Mouse (Mus musculus) limb, embryonic 15.5 days (tissue): ENCODE measurements around the gene G2e3. TPM values are rescaled to one million over a fixed set of nuclear protein-coding genes. Genes with fewer than 3 reads are reported as not detected.

Experiments used
- ATAC-seq: fragments of 200-750 bp; cut with Nextera tagmentation; 2 replicates; pipeline ENCODE4 v1.8.0; 2017; ENCODE audit warnings: low read depth, moderate TSS enrichment; ENCODE audit not compliant: insufficient number of reproducible peaks, low FRiP score, low TSS enrichment
- H3K27ac ChIP-seq: fragments of 300-500 bp; sonication (generic); 2 replicates; pipeline ENCODE4 v1.5.1; 2015; ENCODE audit warnings: moderate library complexity, mild to moderate bottlenecking, inconsistent platforms
- H3K27me3 ChIP-seq: fragments of 300-500 bp; sonication (generic); 2 replicates; pipeline ENCODE4 v1.6.1; 2015; ENCODE audit warnings: inconsistent platforms
- H3K36me3 ChIP-seq: fragments of 300-500 bp; sonication (generic); 2 replicates; pipeline ENCODE4 v1.6.1; 2015; ENCODE audit warnings: inconsistent platforms
- H3K4me1 ChIP-seq: fragments of 300-500 bp; sonication (generic); 2 replicates; pipeline ENCODE4 v1.6.1; 2015; ENCODE audit warnings: inconsistent platforms
- H3K4me2 ChIP-seq: fragments of 300-500 bp; sonication (generic); 2 replicates; pipeline ENCODE4 v1.6.1; 2015; ENCODE audit warnings: mild to moderate bottlenecking, inconsistent platforms
- H3K4me3 ChIP-seq: fragments of 300-500 bp; sonication (generic); 2 replicates; pipeline ENCODE4 v1.5.1; 2015; ENCODE audit warnings: mild to moderate bottlenecking, inconsistent platforms
- H3K9ac ChIP-seq: fragments of 300-500 bp; sonication (generic); 2 replicates; pipeline ENCODE4 v1.6.1; 2015; ENCODE audit warnings: inconsistent platforms
- H3K9me3 ChIP-seq: fragments of 300-500 bp; sonication (generic); 2 replicates; pipeline ENCODE4 v1.6.1; 2016; ENCODE audit warnings: inconsistent platforms
- WGBS: fragments of 180-500 bp; shearing (Covaris S2); methylation state at CpG from one replicate; pipeline ENCODE4 v1.1.7; 2015; 5-methylcytosine and 5-hydroxymethylcytosine counted together
- polyA plus RNA-seq: library from polyadenylated mRNA; unstranded; fragments of >200 nt; fragmentation: Nextera tagmentation; extraction: Ambion mirVana; gene quantifications from 2 replicates; pipeline ENCODE4 v1.2.1, GENCODE M21; 2015

Gene G2e3
- polyA plus RNA-seq, 1 experiment from 2014 or later, result 27.9 TPM

- no peaks in the 10 kb centered on the region for H3K4me1 ChIP-seq
- H3K4me3 ChIP-seq, result no peak overlapping the region
- WGBS, result 93% methylated on average over 6 of the region's 6 CpGs
- no peaks in the 10 kb centered on the region for H3K9me3 ChIP-seq
- H3K36me3 ChIP-seq, result peaks cover 61% of the 10 kb centered on the region
- no peak overlapping the region for H3K4me2 ChIP-seq
- no peak for ATAC-seq
- no peak overlapping the region for H3K27ac ChIP-seq
- H3K9ac ChIP-seq, result no peak overlapping the region
- no peaks in the 10 kb centered on the region for H3K27me3 ChIP-seq
Measured at GRCm38 (mm10) chr12:51399871-51400270, 52.0 kb downstream of the G2e3 start.

- no peak overlapping the region for H3K27ac ChIP-seq
- ATAC-seq, result no peak
- no peaks in the 10 kb centered on the region for H3K27me3 ChIP-seq
- no peaks in the 10 kb centered on the region for H3K4me1 ChIP-seq
- no peak overlapping the region for H3K4me3 ChIP-seq
- no peaks in the 10 kb centered on the region for H3K9me3 ChIP-seq
- H3K9ac ChIP-seq, result no peak overlapping the region
- 68% methylated on average over 5 of the region's 5 CpGs for WGBS
- H3K4me2 ChIP-seq, result no peak overlapping the region
- H3K36me3 ChIP-seq, result peaks cover 57% of the 10 kb centered on the region
Measured at GRCm38 (mm10) chr12:51402060-51402698, 54.3 kb downstream of the G2e3 start.

DNA sequence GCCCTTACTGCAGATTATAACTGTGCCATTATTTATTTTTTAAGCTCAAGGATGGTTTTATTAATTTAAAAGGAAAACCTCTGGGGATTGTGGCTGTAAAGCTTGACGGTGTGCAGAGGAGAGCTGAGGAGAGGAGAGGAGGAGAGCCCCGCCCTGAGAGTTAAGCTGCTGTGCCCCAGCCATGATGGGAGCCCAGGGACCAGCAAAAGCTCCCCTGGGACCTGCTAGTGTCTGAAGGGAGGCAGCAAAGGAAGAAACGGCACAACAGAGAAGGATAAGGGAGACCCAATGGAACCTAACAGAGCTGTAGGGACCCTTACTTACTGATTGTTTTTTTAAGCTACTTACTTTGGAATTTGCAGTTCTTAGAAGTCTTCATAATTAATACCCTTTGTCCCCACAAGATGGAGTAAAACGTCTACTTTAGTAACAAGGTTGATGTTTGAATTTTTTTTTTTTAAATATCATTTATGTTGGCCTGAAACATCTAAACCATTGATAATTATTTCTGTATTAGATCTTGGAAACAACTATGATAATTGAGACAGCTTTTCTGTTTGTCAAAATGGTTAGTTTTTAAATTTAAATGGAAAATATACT, 56.2 kb downstream of the G2e3 start:
- WGBS, result 65% methylated on average over 4 of the region's 4 CpGs
- Histone ChIP-seq H3K4me2 (no peak overlapping the region), H3K36me3 (peaks cover 58% of the 10 kb centered on the region), H3K9me3 (no peaks in the 10 kb centered on the region), H3K4me1 (no peaks in the 10 kb centered on the region), H3K27me3 (no peaks in the 10 kb centered on the region), H3K9ac (no peak overlapping the region), H3K27ac (no peak overlapping the region), H3K4me3 (no peak overlapping the region)
- ATAC-seq, result no peak

DNA sequence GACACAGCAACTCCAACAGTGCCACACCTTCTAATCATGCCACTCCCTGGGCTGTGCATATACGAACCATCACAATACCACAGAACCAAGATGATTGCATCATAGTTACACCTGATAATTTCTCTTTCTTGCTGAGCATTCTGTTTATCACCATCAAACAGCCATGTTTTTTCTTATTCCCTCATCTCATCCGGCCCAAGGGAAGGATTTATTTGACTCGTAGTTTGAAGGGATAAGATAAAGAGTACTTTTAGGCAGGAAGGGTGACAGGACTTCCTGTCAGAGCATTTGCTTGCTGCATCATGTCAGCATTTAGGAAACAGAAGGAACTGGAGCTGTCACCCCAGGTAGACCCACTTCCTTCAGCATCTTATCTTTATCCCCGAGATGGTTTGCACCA, 63.5 kb downstream of the G2e3 start:
- WGBS, result 85% methylated on average over 4 of the region's 4 CpGs
- no peaks in the 10 kb centered on the region for H3K4me1 ChIP-seq
- H3K27ac ChIP-seq, result no peak overlapping the region
- H3K9ac ChIP-seq, result no peak overlapping the region
- H3K9me3 ChIP-seq, result no peaks in the 10 kb centered on the region
- no peaks in the 10 kb centered on the region for H3K27me3 ChIP-seq
- no peak overlapping the region for H3K4me3 ChIP-seq
- H3K36me3 ChIP-seq, result peaks cover 60% of the 10 kb centered on the region
- no peak for ATAC-seq
- no peak overlapping the region for H3K4me2 ChIP-seq

Other genes with a start within 250 kb of the G2e3 start
- gene Scfd1, start 29.4 kb downstream of the G2e3 start, polyA plus RNA-seq, result 91.1 and 91.3 TPM in 2 replicates
- gene Coch, start 245.3 kb downstream of the G2e3 start, polyA plus RNA-seq, result 10.2 and 14.5 TPM in 2 replicates